Mouse (Mus musculus): ENCODE data around the gene Adamts16. TPM values are rescaled to one million over a fixed set of nuclear protein-coding genes. Genes with fewer than 3 reads are reported as not detected.

Adamts16 gene
- polyA plus RNA-seq, 1 experiment from 2014 or later: 1.1 TPM

DNA sequence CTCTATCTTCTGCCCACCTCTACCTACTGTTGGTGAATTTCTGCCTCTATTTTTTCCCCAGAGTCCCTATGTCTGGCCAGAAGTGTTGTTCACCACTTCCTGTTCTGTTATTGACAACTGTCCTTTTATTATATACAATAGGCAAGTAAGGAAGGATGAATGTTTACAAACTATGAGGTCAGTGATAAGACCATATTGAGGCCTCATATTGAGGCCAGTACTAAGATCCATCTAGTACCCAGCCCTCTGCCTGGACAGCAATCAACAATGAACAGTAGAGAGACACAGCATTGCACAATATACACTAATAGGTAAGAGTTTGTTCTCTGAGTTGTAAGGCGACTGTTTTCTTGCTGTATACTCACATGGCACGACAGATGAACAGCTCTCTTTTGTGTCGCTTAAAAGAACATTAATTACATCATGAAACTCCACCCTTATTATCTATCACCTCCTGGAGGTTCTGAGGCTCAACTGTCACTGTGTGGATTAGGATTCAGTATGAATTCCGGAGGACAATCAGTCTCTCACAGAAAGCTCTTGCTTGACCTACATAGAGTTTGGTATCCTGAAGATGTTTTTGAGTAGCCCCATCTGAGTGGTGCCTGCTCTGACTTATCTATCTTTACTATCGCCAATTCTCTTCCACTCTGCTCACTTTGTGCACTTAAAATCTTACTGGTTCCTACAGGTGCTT, 134.3 kb downstream of the Adamts16 start:
- WGBS: 81% methylated on average over 5 of the region's 5 CpGs
- H3K27me3 ChIP-seq (ENCODE audit: control insufficient read depth, insufficient read depth, low read length): no peaks in the 10 kb centered on the region
- no peak for ATAC-seq (ENCODE audit: insufficient number of reproducible peaks, insufficient read depth, low FRiP score, low read depth)
- H3K4me2 ChIP-seq (replicated peaks; ENCODE audit: low read depth, low read length): no peak overlapping the region
- H3K9ac ChIP-seq (replicated peaks; ENCODE audit: low read depth, low read length): no peak overlapping the region
- H3K36me3 ChIP-seq (ENCODE audit: control insufficient read depth, insufficient read depth, low read length): no peaks in the 10 kb centered on the region
- no peak overlapping the region for H3K4me3 ChIP-seq (ENCODE audit: low read depth, low read length)
- no peaks in the 10 kb centered on the region for H3K4me1 ChIP-seq (ENCODE audit: control insufficient read depth, insufficient read depth, low read length)
- no peak overlapping the region for H3K27ac ChIP-seq (ENCODE audit: low read length)
- no peaks in the 10 kb centered on the region for H3K9me3 ChIP-seq (ENCODE audit: control insufficient read depth, low read depth, low read length)

DNA sequence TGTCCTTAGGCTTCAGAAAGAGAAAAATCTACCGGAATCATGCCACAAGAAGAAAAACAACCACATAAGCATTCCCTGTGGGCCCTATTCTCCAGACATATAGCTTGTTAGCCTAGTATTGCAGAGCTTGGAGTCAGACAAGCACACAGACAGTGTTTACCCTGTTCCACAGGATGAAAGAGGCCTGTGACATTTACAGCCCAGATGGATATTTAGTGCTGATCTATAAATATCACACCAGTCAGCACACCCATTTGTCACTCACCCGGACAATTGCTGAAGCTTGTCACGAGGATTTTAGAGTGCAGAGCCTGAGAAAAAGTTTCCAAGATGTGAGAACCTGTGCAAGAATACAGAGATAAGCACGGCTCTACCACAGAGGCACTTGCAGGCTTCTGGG, 138.7 kb downstream of the Adamts16 start:
- no peaks in the 10 kb centered on the region for H3K27me3 ChIP-seq (ENCODE audit: control insufficient read depth, insufficient read depth, low read length)
- no peak overlapping the region for H3K27ac ChIP-seq (ENCODE audit: low read length)
- 14% methylated on average over 4 of the region's 4 CpGs for WGBS
- no peak for ATAC-seq (ENCODE audit: insufficient number of reproducible peaks, insufficient read depth, low FRiP score, low read depth)
- no peak overlapping the region for H3K4me2 ChIP-seq (replicated peaks; ENCODE audit: low read depth, low read length)
- no peaks in the 10 kb centered on the region for H3K9me3 ChIP-seq (ENCODE audit: control insufficient read depth, low read depth, low read length)
- H3K4me1 ChIP-seq (ENCODE audit: control insufficient read depth, insufficient read depth, low read length): no peaks in the 10 kb centered on the region
- H3K9ac ChIP-seq (replicated peaks; ENCODE audit: low read depth, low read length): no peak overlapping the region
- H3K4me3 ChIP-seq (ENCODE audit: low read depth, low read length): no peak overlapping the region
- H3K36me3 ChIP-seq (ENCODE audit: control insufficient read depth, insufficient read depth, low read length): no peaks in the 10 kb centered on the region

- Histone ChIP-seq H3K27me3 (ENCODE audit: control insufficient read depth, insufficient read depth, low read length) (no peaks in the 10 kb centered on the region), H3K9ac (replicated peaks; ENCODE audit: low read depth, low read length) (no peak overlapping the region), H3K27ac (ENCODE audit: low read length) (no peak overlapping the region), H3K4me3 (ENCODE audit: low read depth, low read length) (no peak overlapping the region), H3K36me3 (ENCODE audit: control insufficient read depth, insufficient read depth, low read length) (no peaks in the 10 kb centered on the region), H3K4me1 (ENCODE audit: control insufficient read depth, insufficient read depth, low read length) (no peaks in the 10 kb centered on the region), H3K9me3 (ENCODE audit: control insufficient read depth, low read depth, low read length) (no peaks in the 10 kb centered on the region), H3K4me2 (replicated peaks; ENCODE audit: low read depth, low read length) (no peak overlapping the region)
- WGBS: 78% methylated on average over 4 of the region's 4 CpGs
- ATAC-seq (ENCODE audit: insufficient number of reproducible peaks, insufficient read depth, low FRiP score, low read depth): no peak
These were observed 142.7 kb downstream of the Adamts16 start for GRCm38 (mm10) chr13:70698812-70699387.

DNA sequence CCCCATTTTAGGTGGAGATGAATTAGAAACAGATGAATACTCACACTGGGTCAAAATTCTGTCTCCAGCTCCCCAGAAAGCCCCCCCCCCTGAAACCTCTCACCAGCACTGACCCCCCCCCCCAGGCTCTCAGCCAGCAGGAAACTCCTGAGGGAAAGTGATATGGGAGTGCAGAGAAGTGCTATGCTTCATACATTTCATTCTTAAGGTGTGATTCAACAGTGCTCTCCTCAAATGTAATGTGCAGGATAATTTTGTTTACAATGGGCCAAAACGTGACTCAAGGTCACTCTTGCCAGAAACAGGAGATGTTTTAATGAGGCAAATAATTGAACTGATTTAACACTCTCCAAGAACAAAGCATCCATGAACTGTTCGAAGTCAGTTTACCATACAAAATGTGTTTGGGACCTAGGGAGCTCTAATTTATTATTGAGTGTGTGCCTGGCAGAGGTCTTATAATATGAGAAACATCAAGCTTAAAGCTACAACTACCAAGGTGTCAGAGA, 152.1 kb downstream of the Adamts16 start:
- Histone ChIP-seq H3K27me3 (ENCODE audit: control insufficient read depth, insufficient read depth, low read length) (no peaks in the 10 kb centered on the region), H3K9ac (replicated peaks; ENCODE audit: low read depth, low read length) (no peak overlapping the region), H3K36me3 (ENCODE audit: control insufficient read depth, insufficient read depth, low read length) (no peaks in the 10 kb centered on the region), H3K27ac (ENCODE audit: low read length) (no peak overlapping the region), H3K4me2 (replicated peaks; ENCODE audit: low read depth, low read length) (no peak overlapping the region), H3K4me1 (ENCODE audit: control insufficient read depth, insufficient read depth, low read length) (no peaks in the 10 kb centered on the region), H3K4me3 (ENCODE audit: low read depth, low read length) (no peak overlapping the region), H3K9me3 (ENCODE audit: control insufficient read depth, low read depth, low read length) (no peaks in the 10 kb centered on the region)
- ATAC-seq (ENCODE audit: insufficient number of reproducible peaks, insufficient read depth, low FRiP score, low read depth): no peak
- WGBS: 28% methylated on average over 2 of the region's 2 CpGs

- H3K9ac ChIP-seq (replicated peaks; ENCODE audit: low read depth, low read length): no peak overlapping the region
- WGBS: 76% methylated on average over 5 of the region's 5 CpGs
- H3K27ac ChIP-seq (ENCODE audit: low read length): no peak overlapping the region
- H3K9me3 ChIP-seq (ENCODE audit: control insufficient read depth, low read depth, low read length): no peaks in the 10 kb centered on the region
- H3K4me2 ChIP-seq (replicated peaks; ENCODE audit: low read depth, low read length): no peak overlapping the region
- ATAC-seq (ENCODE audit: insufficient number of reproducible peaks, insufficient read depth, low FRiP score, low read depth): no peak
- H3K4me3 ChIP-seq (ENCODE audit: low read depth, low read length): no peak overlapping the region
- H3K4me1 ChIP-seq (ENCODE audit: control insufficient read depth, insufficient read depth, low read length): no peaks in the 10 kb centered on the region
- H3K36me3 ChIP-seq (ENCODE audit: control insufficient read depth, insufficient read depth, low read length): no peaks in the 10 kb centered on the region
- no peaks in the 10 kb centered on the region for H3K27me3 ChIP-seq (ENCODE audit: control insufficient read depth, insufficient read depth, low read length)
These were observed 155.8 kb downstream of the Adamts16 start for GRCm38 (mm10) chr13:70685825-70686224.

- H3K27ac ChIP-seq (ENCODE audit: low read length): no peak overlapping the region
- H3K27me3 ChIP-seq (ENCODE audit: control insufficient read depth, insufficient read depth, low read length): no peaks in the 10 kb centered on the region
- no peak overlapping the region for H3K4me2 ChIP-seq (replicated peaks; ENCODE audit: low read depth, low read length)
- no peaks in the 10 kb centered on the region for H3K36me3 ChIP-seq (ENCODE audit: control insufficient read depth, insufficient read depth, low read length)
- H3K9me3 ChIP-seq (ENCODE audit: control insufficient read depth, low read depth, low read length): no peaks in the 10 kb centered on the region
- no peaks in the 10 kb centered on the region for H3K4me1 ChIP-seq (ENCODE audit: control insufficient read depth, insufficient read depth, low read length)
- no peak overlapping the region for H3K4me3 ChIP-seq (ENCODE audit: low read depth, low read length)
- 43% methylated on average over 7 of the region's 7 CpGs for WGBS
- no peak for ATAC-seq (ENCODE audit: insufficient number of reproducible peaks, insufficient read depth, low FRiP score, low read depth)
- no peak overlapping the region for H3K9ac ChIP-seq (replicated peaks; ENCODE audit: low read depth, low read length)
These were observed 156.5 kb downstream of the Adamts16 start for GRCm38 (mm10) chr13:70684976-70685609.

DNA sequence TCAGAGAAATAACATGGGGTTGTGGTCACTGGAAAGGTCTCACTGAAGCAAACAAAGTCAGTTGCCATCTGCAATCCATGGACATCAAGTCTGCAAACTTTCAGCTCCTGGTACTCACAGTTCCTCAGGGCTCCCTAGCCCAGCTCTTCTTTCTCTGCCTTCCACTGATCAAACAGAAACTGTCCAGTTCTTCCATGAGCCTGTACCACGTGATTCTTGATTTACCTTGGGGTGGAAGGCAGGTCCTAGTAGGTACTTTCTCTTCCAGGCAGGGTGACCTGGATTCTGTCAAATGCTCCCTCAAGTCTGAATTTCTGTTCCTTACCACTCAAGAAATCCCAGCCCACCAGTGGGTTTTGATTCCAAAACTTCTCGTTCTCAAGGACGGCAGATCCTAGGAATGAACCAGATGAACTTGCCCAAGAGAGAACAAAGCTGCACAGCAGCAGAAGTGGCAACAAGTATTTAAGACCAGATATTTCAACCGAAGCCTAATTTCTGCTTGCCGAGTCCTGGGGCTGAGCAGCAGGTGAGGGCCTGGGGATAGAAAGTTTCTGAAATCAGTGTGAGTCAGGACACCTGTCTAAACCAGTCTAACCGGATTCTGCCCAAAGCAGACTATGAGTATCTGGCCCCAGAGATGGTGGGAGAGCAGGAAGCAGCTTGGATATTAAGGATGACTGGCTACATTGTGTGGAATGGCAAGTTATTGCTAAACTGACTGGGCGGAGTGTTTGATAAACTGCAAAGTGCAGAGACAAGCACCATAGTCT, 160.0 kb downstream of the Adamts16 start:
- Histone ChIP-seq H3K4me3 (ENCODE audit: low read depth, low read length) (no peak overlapping the region), H3K4me2 (replicated peaks; ENCODE audit: low read depth, low read length) (no peak overlapping the region), H3K36me3 (ENCODE audit: control insufficient read depth, insufficient read depth, low read length) (no peaks in the 10 kb centered on the region), H3K4me1 (ENCODE audit: control insufficient read depth, insufficient read depth, low read length) (no peaks in the 10 kb centered on the region), H3K27ac (ENCODE audit: low read length) (peak overlapping the region; percentile 80; the same call in 1 of the 2 replicates), H3K27me3 (ENCODE audit: control insufficient read depth, insufficient read depth, low read length) (no peaks in the 10 kb centered on the region), H3K9me3 (ENCODE audit: control insufficient read depth, low read depth, low read length) (no peaks in the 10 kb centered on the region), H3K9ac (replicated peaks; ENCODE audit: low read depth, low read length) (no peak overlapping the region)
- WGBS: 52% methylated on average over 7 of the region's 7 CpGs
- ATAC-seq (ENCODE audit: insufficient number of reproducible peaks, insufficient read depth, low FRiP score, low read depth): peak; percentile 80

- ATAC-seq (ENCODE audit: insufficient number of reproducible peaks, insufficient read depth, low FRiP score, low read depth): no peak
- no peak overlapping the region for H3K4me3 ChIP-seq (ENCODE audit: low read depth, low read length)
These were observed 161.3 kb downstream of the Adamts16 start for GRCm38 (mm10) chr13:70680316-70680715.

More at GRCm38 (mm10) chr13:70680316-70680715, 161.3 kb downstream of the Adamts16 start:
- H3K4me1 ChIP-seq (ENCODE audit: control insufficient read depth, insufficient read depth, low read length): no peaks in the 10 kb centered on the region
- no peak overlapping the region for H3K9ac ChIP-seq (replicated peaks; ENCODE audit: low read depth, low read length)
- H3K4me2 ChIP-seq (replicated peaks; ENCODE audit: low read depth, low read length): no peak overlapping the region
- H3K27ac ChIP-seq (ENCODE audit: low read length): no peak overlapping the region
- no peaks in the 10 kb centered on the region for H3K27me3 ChIP-seq (ENCODE audit: control insufficient read depth, insufficient read depth, low read length)
- H3K36me3 ChIP-seq (ENCODE audit: control insufficient read depth, insufficient read depth, low read length): no peaks in the 10 kb centered on the region
- no peaks in the 10 kb centered on the region for H3K9me3 ChIP-seq (ENCODE audit: control insufficient read depth, low read depth, low read length)
- 82% methylated on average over 3 of the region's 3 CpGs for WGBS
